Mouse (Mus musculus) heart, postnatal 14 days (tissue): ENCODE measurements around the gene Ttll5. TPM values are rescaled to one million over a fixed set of nuclear protein-coding genes. Genes with fewer than 3 reads are reported as not detected.
A peak's percentile ranks its signal among the peaks of the same experiment; 100 is the strongest.

Experiments used
- DNase-seq, 2 experiments: peaks; one replicate each; pipeline ENCODE4 v3.0.0; 2021 to 2022
- intact Hi-C: fragments of 180-260 bp; cut with DNase I; formaldehyde crosslinking; loops from one replicate; pipeline ENCODE4 v1.15.1; 2025
- total RNA-seq, 2 experiments: library from RNA; stranded (reverse); gene quantifications; 2 replicates each; pipeline ENCODE4 v1.2.3; 2021

Ttll5 gene
- total RNA-seq, 2 experiments from 2014 or later, result 15.4 to 17.2 TPM

DNA sequence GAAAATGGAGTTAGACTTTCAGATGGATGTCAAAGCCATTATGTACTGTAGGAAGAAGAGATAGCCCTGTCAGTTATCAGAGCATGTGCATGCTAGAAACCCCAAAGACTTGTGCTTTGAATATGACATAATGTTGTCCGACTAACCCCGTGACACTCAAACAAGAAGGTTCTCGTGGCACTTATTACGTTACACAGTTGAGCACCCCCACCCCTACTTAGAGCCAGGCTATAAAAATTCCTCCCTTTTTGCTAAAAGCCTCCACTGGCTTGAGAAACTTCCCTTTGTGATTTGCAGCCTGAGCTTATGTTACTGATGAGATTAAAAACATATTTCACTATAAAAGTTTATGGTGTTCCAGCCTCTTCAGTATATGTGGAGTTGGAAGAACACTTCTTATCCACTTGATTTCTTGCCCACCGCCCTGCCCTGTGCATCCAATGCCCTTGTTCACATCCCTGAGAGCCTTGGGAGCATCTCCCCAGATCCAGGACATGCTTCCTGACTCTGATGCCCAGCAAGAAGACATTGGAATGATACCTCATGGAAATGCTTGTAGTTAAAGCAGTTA lies 169.4 kb downstream of the Ttll5 start:
- intact Hi-C loops, result no loop called here
- DNase-seq, result no peak

DNA sequence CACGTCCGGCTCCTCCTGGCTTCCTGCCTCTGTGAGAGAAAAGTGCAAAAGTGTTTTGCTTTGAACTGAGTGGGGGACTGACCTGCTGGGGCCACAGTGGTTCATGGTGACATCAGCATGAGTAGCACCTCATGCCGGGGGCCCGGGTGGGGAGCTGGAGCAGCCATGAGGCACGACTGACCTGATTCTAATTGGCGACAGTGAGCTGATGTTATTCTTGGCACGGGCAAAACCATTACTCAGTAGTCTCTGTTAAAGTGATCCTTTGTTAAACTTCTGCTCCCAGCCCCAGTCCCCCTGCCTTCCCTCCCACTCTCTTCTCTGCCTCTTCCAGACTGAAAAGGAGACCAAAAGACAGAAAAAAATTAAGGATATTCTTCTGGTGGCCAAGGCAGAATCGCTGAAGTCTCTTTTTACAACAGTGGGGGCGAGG lies 176.2 kb downstream of the Ttll5 start:
- intact Hi-C loops, result loop anchor here (5.0 kb wide), 1 partner anchor 38 kb away; no protein-coding TSS in a partner anchor
- peak; percentile 55 to 69 for DNase-seq

DNA sequence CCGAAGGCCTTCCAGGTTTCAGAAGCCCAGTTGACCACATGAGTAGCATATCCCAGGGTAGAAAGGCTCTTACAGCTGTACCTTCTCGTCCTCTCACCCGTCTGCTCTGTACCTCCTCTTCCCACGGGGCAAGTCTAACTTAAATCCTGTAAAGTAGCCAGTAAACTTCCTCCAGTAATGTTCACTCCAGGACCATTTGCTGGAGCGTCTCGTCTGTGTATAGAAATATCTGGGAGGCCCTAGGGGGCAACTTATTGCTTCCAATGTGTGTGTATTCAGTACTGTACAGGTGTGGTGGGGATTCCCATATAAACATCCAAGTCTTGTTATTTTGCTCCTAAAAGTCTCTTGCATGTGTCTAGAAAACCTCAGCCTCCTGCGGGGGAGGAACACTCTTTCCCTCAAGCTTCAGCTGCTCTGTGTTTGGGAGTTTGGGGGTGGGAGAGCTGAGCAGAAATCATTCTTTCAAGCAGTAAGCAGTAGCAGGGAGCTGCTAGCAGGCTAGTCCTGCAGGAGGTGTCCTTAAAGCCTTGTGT lies 176.7 kb downstream of the Ttll5 start:
- intact Hi-C loops, result loop anchor here (5.0 kb wide), 1 partner anchor 39 kb away; no protein-coding TSS in a partner anchor

DNA sequence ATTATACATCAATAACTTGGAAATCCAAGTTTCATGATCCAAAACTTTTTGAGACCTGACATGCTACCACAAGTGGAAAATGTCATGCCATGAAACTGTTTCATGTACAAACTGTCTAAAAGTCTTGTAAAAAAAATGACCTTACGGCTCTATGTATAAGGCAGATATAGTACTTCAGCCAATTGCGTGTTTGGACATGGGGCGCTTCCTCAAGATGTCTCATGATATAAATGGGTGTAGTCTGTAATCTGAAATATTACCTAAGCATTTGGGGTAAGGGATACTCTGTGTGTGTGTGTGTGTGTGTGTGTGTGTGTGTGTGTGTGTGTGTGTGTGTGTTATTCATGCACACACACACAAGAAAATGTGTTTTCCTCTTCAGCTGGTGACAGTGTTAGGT lies 180.2 kb downstream of the Ttll5 start:
- intact Hi-C loops, result loop anchor here (5.0 kb wide), 1 partner anchor 42 kb away; no protein-coding TSS in a partner anchor
- no peak for DNase-seq

More for the DNA sequence above, 176.7 kb downstream of the Ttll5 start:
- DNase-seq, result no peak

DNA sequence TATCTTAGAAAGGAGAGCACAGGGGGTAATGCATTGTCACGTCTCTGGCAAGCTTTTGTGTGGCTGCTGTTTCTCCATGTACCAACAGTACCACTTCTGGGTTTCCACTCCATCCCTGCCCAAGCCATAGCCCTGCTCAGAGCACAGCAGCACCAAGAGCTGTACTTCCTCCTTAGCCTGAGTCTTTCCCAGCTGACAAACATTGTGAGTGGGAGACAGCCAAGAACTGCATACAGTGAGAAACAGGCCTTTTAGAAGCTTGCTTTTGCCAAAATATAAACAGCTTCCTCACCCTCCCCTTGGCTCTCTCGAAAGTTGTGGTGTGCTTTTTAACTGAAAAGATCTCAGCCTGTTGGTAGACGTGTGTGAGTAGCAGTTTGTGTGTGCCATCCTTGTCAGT lies 182.9 kb downstream of the Ttll5 start:
- DNase-seq, result peak in 1 of 2 experiments; percentile 11
- intact Hi-C loops, result no loop called here

DNA sequence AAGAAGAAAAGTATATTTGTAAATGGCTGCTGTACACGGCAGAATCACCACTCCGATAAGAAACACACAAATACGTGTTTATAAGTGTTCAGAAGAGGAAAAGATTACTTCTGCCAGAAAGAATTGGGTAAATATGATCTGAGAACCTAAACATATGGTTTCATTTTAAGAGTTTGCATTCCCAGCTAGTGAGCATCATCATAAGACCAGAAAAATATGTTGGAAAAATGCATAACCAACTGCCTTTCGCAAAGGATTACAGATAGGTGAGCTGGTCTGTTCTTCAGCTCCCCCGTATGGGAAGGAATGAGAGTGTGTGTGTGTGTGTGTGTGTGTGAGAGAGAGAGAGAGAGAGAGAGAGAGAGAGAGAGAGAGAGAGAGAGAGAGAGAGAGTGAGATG lies 186.2 kb downstream of the Ttll5 start:
- intact Hi-C loops, result no loop called here
- no peak for DNase-seq

DNA sequence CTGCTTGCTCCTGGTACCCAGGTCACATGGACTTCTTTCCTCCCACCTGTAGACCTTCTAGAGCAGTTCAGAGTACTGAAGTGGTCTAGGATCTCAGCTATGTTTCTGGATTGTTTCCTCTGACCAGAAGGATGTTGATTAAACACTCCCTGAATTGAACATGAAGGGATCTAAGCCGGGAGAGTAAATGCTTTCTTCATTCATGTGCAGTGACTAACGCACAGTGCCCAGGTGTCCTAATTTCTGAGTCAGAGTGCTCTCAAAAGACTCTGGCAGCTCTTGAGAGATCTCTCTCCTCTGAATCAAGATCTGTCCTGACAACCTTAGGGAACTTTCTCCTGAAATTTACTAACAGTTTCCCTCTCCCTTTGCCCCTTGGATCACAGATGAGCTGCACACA lies 187.7 kb downstream of the Ttll5 start:
- no peak for DNase-seq
- intact Hi-C loops, result no loop called here

DNA sequence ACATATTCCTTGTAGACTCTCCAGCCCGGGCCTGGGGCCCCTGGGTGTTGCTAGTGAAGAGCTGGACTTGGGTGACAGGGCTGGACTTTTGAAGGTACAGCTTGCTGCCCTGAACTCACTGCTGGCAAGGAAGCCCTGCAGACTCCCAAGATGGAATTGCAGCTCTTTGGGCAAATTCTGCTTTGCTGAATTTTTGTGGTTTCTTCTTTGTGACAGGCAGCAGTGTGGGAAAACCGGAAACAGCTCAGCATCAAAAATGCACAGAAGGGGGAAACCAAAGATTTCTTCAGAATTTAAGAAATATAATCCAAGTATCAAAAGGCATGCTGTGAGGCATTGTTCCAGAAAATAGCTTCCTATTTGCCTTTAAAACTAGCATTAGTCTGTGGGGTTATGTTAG lies 189.7 kb downstream of the Ttll5 start:
- DNase-seq, result no peak
- intact Hi-C loops, result no loop called here

DNA sequence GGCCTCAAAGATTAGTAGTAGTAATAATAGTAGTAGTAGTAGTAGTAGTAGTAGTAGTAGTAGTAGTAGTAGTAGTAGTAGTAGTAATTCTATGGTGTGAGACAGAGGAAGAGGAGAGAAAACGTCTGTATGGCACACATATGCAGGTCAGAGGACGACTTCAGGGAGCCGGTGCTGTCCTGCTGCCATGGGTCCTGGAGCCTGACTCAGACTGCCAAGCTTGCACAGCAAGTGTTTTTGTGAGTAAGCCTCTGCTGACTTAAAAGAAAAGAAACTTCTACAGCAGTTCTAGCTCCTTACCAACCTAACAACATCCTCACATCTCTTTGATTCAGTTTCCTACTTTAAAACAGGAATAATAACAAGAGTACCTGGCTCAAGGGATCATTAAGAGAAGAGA lies 190.2 kb downstream of the Ttll5 start:
- intact Hi-C loops, result no loop called here
- DNase-seq, result no peak

DNA sequence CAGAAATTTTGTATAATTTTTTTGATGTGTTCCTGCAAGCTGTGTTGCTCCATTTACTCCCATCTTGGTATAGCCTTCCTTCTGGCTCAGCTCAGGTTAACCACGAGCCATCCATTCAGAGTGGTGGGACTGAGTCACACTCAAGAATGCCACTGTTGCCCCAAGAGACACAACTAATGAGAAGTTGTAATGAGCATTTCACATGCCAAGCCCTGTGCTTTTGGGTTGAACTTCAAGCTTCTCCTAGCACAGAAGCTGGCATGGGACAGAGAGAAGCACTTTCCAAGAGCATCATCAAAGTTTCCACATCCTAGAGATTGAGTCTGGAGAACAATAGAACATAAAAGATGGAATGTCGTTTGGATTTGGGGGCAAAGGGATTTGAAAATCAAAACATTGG lies 190.7 kb downstream of the Ttll5 start:
- intact Hi-C loops, result no loop called here
- DNase-seq, result no peak

DNA sequence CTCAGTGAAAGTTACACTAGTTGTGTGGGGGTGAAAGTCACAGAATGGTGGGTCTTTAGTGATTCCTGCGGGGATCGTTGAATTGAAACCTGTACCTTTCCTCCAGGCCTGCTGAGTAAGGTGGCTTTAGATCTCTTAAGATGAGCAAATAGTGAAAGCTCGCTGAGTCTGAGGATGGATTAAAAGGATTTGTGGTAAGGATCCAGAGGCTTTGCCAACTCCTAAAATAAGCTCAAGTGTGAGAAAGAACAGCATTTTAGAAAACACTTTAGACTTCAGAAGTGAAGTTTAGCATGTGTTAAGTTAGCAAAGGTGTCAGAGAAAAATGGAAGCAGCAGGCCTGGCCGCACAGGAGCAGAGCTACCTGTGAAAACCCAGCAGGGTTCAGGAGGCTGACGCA lies 192.9 kb downstream of the Ttll5 start:
- DNase-seq, result no peak
- intact Hi-C loops, result no loop called here

DNA sequence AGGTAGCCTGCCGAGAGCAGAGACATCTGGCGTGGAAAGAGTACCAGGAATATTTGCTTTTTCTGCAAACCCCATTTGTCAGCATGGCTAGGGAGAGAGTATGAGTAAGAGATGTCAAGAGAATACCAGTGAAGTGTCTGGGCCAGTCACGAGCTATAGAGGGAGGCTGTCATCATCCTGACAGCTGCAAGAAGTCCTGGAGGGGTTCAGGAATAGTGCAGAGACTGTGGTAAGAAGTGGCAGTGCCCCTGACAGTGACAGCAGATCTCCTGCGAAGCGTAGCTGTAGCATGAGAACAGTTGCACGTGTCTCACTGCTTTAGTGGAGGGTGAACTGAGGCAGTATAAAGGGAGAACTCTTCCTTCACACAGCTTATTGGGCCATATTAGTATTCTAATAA lies 197.1 kb downstream of the Ttll5 start:
- intact Hi-C loops, result no loop called here
- no peak for DNase-seq

DNA sequence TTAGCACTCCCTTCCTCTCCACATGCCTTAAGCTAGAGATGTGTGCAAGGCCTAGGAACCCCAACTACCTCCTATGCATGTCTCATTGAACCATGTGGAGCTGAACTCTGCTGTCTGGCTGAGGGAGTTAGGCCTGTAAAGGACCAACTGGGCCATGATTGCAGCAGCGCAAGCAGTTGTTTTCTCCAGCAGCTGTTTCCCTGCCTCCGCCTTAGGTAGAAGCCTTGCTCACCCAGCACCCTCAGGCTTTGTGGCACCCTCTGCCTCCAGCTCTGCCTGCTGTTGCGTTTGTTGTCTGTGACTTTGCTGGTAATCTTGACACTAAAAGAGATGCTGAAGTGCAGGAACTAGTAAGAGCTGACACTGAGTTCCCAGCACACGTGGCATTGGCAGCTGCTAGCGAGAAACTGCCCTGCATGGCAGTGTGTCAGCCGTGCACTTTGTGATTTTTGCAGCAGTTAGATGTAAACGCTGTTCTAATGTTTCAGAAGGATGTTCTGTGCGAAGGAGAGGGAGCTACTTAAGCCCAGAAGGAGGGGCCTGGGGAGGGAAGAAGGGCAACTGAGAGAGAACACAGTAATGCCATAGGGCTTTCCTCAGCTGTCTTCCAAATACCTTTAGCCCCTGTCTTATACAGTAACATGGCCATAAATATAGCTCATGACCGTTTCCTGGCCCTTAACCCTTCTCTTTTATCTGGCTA lies 198.0 kb downstream of the Ttll5 start:
- intact Hi-C loops, result no loop called here
- no peak for DNase-seq

DNA sequence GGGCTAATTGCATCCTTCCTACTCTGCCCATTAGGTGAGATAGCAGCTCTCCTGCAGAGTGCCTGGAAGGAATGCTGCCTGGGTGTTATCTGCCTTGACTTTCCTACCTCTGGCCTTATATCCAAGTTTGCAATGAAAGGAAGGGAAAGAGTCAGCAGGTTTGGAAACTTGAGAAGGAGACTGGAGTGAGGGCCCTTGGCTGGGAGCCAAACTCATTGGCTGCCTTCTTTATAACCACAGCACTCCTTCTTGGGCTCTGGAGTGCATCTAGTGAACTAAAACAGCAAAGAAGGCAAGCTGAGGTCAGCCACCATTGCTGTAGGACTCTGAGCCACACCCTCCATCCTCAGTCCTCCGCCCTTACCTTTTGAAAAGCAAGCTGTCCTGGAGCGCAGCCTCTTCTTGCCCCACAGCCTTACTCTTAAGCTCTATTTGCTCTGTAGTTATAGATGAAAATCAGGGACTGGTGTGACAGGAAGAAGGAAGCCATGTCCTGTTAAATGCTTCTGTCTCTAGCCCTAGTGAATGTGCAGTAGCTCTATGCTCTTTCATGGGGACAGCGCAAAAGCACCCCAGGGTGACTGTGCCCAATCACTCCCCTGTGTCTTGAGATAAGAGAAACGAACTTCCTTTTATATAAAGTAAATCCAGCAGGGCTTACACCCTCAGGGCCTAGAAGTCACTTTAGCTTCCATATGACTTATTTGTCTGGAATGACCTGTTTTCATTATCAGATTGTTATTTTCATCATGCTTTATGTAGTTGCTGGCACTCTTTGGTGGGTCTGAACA lies 198.8 kb downstream of the Ttll5 start:
- peak in 1 of 2 experiments; percentile 18 for DNase-seq
- intact Hi-C loops, result no loop called here

DNA sequence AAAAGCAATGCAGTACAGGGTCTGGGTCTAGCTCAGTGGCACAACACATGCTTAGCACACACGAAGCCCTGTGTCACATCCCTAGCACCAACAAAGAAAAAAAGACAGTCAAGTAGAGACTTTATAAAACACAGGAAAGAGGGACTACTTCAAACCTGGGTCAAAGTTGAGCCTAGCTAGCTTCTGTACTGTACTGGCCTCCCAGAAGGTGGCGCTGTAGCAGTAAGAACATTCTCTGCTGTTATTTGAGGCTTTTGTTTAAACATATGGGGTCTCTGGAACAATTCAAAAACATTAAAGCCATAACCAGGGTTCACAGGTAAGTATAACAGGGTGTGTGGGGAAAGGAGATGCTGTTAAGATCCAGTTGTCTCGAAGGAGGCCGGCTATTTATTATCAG lies 200.0 kb downstream of the Ttll5 start:
- intact Hi-C loops, result loop anchor here (1.0 kb wide), 1 partner anchor 55 kb away; the partner anchor contains the start of gene Tgfb3
- DNase-seq, result peak; percentile 44 to 67

DNA sequence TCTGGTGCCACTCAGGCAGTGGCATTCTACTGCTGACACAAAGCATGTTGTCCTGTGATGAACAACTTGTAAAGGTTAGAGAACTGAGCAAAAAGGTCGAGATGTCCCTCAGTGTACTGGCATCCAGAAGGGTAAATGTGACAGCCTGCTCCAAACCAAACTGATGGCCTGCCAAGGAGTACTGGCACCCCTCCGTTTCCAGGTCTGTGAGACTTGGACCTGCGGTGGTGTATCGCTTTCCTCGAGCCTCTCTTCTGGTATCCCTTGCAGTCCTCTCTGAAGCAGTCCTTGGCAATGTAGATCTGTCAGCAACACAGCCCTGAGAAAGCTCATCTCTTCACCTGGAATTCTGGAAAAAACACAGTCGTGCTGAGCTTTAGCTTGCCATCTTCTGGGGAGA lies 201.0 kb downstream of the Ttll5 start:
- intact Hi-C loops, result no loop called here
- no peak for DNase-seq

DNA sequence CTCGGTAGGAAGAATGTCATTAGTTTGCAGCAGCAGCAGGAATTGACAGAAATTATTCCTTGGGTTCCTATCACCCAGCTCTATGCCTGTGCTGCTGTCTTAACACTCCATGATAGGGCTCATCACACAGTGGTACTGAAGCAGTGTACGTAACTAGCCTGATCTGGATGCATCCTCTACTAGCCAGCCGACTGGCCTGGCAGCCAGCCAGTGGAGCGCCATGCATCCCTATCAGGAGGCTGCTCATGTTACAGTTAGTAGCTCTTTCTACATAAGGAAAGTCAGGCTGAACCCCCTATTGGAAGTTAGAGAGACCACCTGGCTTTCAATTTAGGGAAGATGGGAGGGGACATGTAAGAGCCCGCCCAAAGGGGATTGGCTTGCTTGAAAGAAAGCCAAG lies 202.5 kb downstream of the Ttll5 start:
- DNase-seq, result peak; percentile 10 to 11
- intact Hi-C loops, result no loop called here

DNA sequence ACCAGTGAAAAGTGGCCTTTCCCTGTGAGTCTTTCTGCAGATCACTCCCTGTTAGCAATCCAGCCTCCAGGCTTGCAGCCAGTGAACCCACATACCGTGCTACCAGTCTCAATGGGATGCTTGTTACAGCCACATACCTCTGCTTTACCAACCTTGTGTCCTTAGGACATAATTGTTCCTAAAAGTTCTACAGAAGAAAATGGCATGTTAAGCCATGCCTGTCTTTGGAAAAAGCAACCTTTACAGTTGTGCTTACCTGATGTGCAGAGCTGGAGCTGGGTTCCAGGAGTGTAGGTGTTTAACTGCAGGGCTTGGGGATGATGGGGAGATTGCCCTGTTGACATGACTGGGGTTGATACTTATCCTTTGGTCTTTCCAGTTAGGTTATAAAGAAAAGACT lies 203.3 kb downstream of the Ttll5 start:
- DNase-seq, result no peak

DNA sequence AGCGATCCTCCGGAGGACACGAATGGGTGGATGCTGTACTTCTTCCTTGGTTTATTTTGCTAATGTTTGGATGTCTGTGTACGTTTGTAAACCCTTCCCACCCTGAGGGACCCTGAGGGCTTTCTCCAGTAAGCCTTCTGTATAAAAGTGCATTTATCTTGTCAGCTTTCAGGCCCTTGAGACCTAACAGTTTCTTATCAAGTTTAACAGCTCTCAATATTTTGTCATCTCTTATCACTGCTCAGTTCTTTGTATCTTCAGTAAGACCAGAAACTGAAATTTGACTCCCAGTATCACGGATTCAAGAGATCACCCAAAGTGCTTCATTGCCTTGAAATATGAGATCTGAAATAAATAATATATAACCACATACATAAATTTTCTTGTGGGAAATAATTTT lies 206.5 kb downstream of the Ttll5 start:
- DNase-seq, result no peak
- intact Hi-C loops, result no loop called here

More for the DNA sequence above, 203.3 kb downstream of the Ttll5 start:
- intact Hi-C loops, result no loop called here

DNA sequence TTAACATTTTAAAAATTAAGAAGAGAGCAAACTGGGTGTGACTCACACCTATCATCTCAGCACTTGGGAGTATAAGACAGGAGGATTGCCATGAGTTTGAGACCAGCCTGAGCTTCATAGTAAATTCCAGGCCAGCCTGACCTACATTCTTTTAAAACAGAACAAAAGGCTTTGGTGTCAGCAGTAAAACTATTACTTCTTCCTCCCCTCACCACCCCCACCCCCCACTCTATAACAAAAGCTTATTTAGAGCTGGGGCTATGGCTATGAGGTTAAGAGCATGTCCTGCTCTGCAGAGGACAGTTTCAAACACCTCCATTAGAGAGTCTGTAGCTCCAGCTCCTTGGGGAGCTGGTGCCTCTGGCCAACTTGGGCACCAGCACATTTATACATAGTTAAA lies 211.1 kb downstream of the Ttll5 start:
- no peak for DNase-seq
- intact Hi-C loops, result no loop called here
